Mouse (Mus musculus) kidney, adult 2 months (tissue): Measurements from ENCODE around the gene Nmu.

ENCODE experiments used
- CTCF ChIP-seq: fragments of 200-500 bp; conservative IDR thresholded peaks from 2 replicates; pipeline ENCODE4 v1.5.1; 2011; ENCODE audit warnings: low read depth, mild to moderate bottlenecking, control low read depth, low read length, moderate library complexity, mixed read lengths; ENCODE audit not compliant: insufficient read depth, insufficient read length
- POLR2A ChIP-seq: fragments of 200-500 bp; IDR thresholded peaks from one replicate; pipeline ENCODE4 v1.6.1; 2011; ENCODE audit warnings: low read depth, low read length, control low read depth

- TF ChIP-seq CTCF, result no peak
- TF ChIP-seq POLR2A, result no peak
Observed at GRCm38 (mm10) chr5:76363453-76364104, at the start of gene Nmu.
